Mouse (Mus musculus) midbrain, embryonic 13.5 days (tissue): ENCODE data around the gene Matn1. TPM values are rescaled to one million over a fixed set of nuclear protein-coding genes. Genes with fewer than 3 reads are reported as not detected.

Source experiments
- ATAC-seq: fragments of 200-750 bp; cut with Nextera tagmentation; 2 replicates; pipeline ENCODE4 v1.8.0; 2017; ENCODE audit warnings: mild to moderate bottlenecking, moderate TSS enrichment, moderate library complexity
- H3K27ac ChIP-seq: fragments of 300-500 bp; sonication (generic); 2 replicates; pipeline ENCODE4 v1.5.1; 2015; ENCODE audit warnings: inconsistent platforms, mild to moderate bottlenecking, moderate library complexity
- H3K27me3 ChIP-seq: fragments of 300-500 bp; sonication (generic); 2 replicates; pipeline ENCODE4 v1.6.1; 2015; ENCODE audit warnings: mild to moderate bottlenecking, inconsistent platforms
- H3K36me3 ChIP-seq: fragments of 300-500 bp; sonication (generic); 2 replicates; pipeline ENCODE4 v1.6.1; 2015; ENCODE audit warnings: mild to moderate bottlenecking, inconsistent platforms
- H3K4me1 ChIP-seq: fragments of 300-500 bp; sonication (generic); replicated peaks from 2 replicates; pipeline ENCODE4 v1.6.1; 2015; ENCODE audit warnings: inconsistent platforms
- H3K4me2 ChIP-seq: fragments of 300-500 bp; sonication (generic); replicated peaks from 2 replicates; pipeline ENCODE4 v1.6.1; 2015; ENCODE audit warnings: moderate library complexity, mild to moderate bottlenecking, inconsistent platforms
- H3K4me3 ChIP-seq: fragments of 300-500 bp; sonication (generic); replicated peaks from 2 replicates; pipeline ENCODE4 v1.5.1; 2015; ENCODE audit warnings: mild to moderate bottlenecking, inconsistent platforms
- H3K9ac ChIP-seq: fragments of 300-500 bp; sonication (generic); replicated peaks from 2 replicates; pipeline ENCODE4 v1.6.1; 2015; ENCODE audit warnings: mild to moderate bottlenecking, inconsistent platforms
- H3K9me3 ChIP-seq: fragments of 300-500 bp; sonication (generic); 2 replicates; pipeline ENCODE4 v1.6.1; 2016; ENCODE audit warnings: mild to moderate bottlenecking, inconsistent platforms
- WGBS: fragments of 180-500 bp; shearing (Covaris S2); methylation state at CpG from one replicate; pipeline ENCODE4 v1.1.7; 2015; 5-methylcytosine and 5-hydroxymethylcytosine counted together
- polyA plus RNA-seq: library from polyadenylated mRNA; unstranded; fragments of >200 nt; fragmentation: Nextera tagmentation; extraction: Ambion mirVana; gene quantifications from 2 replicates; pipeline ENCODE4 v1.2.1, GENCODE M21; 2015

Matn1 gene
- polyA plus RNA-seq, 1 experiment from 2014 or later, result not detected

- H3K4me3 ChIP-seq, result no peak overlapping the region
- ATAC-seq, result peak; percentile 44
- no peak overlapping the region for H3K9ac ChIP-seq
- H3K27me3 ChIP-seq, result peaks cover 8% of the 10 kb centered on the region; the same call in 1 of the 2 replicates
- no peaks in the 10 kb centered on the region for H3K9me3 ChIP-seq
- peaks cover 21% of the 10 kb centered on the region for H3K4me1 ChIP-seq
- H3K4me2 ChIP-seq, result no peak overlapping the region
- 35% methylated on average over 6 of the region's 6 CpGs for WGBS
- no peaks in the 10 kb centered on the region for H3K36me3 ChIP-seq
- H3K27ac ChIP-seq, result 0 out of 2 replicates have a peak overlapping the region, but pooled peaks have one; percentile 20
Measured at GRCm38 (mm10) chr4:130959678-130960077, 15.5 kb downstream of the Matn1 start.

DNA sequence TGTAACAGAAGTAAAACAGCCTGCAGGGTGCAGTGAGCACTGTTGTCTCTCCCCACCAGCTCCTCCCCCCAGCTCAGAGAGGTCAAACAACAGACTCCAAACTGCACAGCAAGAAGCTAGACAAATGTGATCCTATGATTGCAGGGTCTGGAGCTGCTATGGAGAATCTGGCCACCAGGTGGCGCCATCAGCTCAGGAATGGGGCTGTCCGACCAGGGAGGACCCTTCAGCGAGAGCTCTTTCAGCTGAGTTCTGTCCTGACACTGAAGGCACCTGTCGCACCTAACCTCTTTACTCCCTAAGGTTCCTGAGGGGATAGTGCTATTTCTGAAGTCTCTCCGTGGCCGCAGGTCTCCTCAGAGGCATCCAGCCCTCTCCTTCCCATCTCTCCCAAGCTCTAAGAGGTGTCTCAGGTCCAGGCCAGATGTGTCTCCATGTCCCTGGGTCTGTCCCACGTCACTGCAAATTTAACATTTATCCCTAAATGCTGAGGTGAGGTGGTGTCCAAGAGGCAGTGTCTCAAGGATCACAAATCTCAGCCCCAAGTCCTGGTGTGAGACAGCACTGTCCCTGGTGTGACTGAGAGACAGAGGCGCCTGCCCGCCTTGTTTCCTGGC is 16.0 kb downstream of the Matn1 start:
- Histone ChIP-seq H3K4me1 (peaks cover 21% of the 10 kb centered on the region), H3K9ac (no peak overlapping the region), H3K27ac (no peak overlapping the region), H3K4me3 (no peak overlapping the region), H3K9me3 (no peaks in the 10 kb centered on the region), H3K36me3 (no peaks in the 10 kb centered on the region), H3K27me3 (peaks cover 8% of the 10 kb centered on the region; the same call in 1 of the 2 replicates), H3K4me2 (no peak overlapping the region)
- ATAC-seq, result peak; percentile 68
- WGBS, result 29% methylated on average over 9 of the region's 9 CpGs

DNA sequence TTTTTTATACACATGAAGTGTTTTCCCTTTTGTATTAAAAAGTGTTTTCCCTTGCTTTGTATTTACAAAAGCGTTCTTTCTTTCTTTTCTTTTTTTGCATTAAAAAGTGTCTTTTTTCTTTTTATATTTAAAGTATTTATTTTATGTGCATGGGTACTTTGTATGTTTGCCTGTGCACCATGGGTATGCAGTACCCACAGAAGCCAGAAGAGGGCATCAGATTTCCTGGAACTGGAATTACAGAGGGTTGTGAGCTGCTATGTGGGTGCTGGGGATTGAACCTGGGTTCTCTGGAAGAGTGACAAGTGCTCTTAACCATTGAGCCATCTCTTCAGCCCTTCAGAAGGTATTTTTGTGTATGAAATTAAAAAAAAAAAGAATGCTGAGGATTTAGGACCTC is 27.1 kb downstream of the Matn1 start:
- no peak for ATAC-seq
- peaks cover 18% of the 10 kb centered on the region; the same call in 1 of the 2 replicates for H3K4me1 ChIP-seq
- WGBS, result 97% methylated on average over 1 of the region's 1 CpGs
- peaks cover 5% of the 10 kb centered on the region; the same call in 1 of the 2 replicates for H3K9me3 ChIP-seq
- H3K36me3 ChIP-seq, result no peaks in the 10 kb centered on the region
- no peak overlapping the region for H3K4me2 ChIP-seq
- H3K4me3 ChIP-seq, result no peak overlapping the region
- no peak overlapping the region for H3K9ac ChIP-seq
- H3K27me3 ChIP-seq, result no peaks in the 10 kb centered on the region
- no peak overlapping the region for H3K27ac ChIP-seq

GRCm38 (mm10) chr4:130972421-130972829 is 28.2 kb downstream of the Matn1 start:
- H3K27ac ChIP-seq, result peak overlapping the region; percentile 71
- no peak overlapping the region for H3K4me3 ChIP-seq
- H3K27me3 ChIP-seq, result no peaks in the 10 kb centered on the region
- peaks cover 5% of the 10 kb centered on the region; the same call in 1 of the 2 replicates for H3K9me3 ChIP-seq
- peaks cover 18% of the 10 kb centered on the region; the same call in 1 of the 2 replicates for H3K4me1 ChIP-seq
- no peak overlapping the region for H3K4me2 ChIP-seq
- ATAC-seq, result 0 out of 2 replicates have a peak, but pooled peaks have one; percentile 47
- no peak overlapping the region for H3K9ac ChIP-seq
- WGBS, result 64% methylated on average over 5 of the region's 5 CpGs
- no peaks in the 10 kb centered on the region for H3K36me3 ChIP-seq

GRCm38 (mm10) chr4:130973332-130974263 is 29.4 kb downstream of the Matn1 start:
- peak overlapping the region; percentile 71 for H3K27ac ChIP-seq
- no peaks in the 10 kb centered on the region for H3K36me3 ChIP-seq
- H3K4me3 ChIP-seq, result no peak overlapping the region
- no peak overlapping the region for H3K9ac ChIP-seq
- ATAC-seq, result peak; percentile 72
- peaks cover 5% of the 10 kb centered on the region; the same call in 1 of the 2 replicates for H3K9me3 ChIP-seq
- WGBS, result 36% methylated on average over 19 of the region's 19 CpGs
- H3K4me1 ChIP-seq, result peaks cover 18% of the 10 kb centered on the region; the same call in 1 of the 2 replicates
- H3K4me2 ChIP-seq, result no peak overlapping the region
- H3K27me3 ChIP-seq, result no peaks in the 10 kb centered on the region

GRCm38 (mm10) chr4:130978981-130979380 is 34.8 kb downstream of the Matn1 start:
- no peak overlapping the region for H3K4me3 ChIP-seq
- H3K9me3 ChIP-seq, result no peaks in the 10 kb centered on the region
- no peak for ATAC-seq
- WGBS, result 86% methylated on average over 3 of the region's 3 CpGs
- H3K9ac ChIP-seq, result no peak overlapping the region
- no peaks in the 10 kb centered on the region for H3K27me3 ChIP-seq
- no peak overlapping the region for H3K4me2 ChIP-seq
- 0 out of 2 replicates have a peak, but pooled peaks cover 3% of the 10 kb centered on the region for H3K4me1 ChIP-seq
- no peaks in the 10 kb centered on the region for H3K36me3 ChIP-seq
- H3K27ac ChIP-seq, result no peak overlapping the region

DNA sequence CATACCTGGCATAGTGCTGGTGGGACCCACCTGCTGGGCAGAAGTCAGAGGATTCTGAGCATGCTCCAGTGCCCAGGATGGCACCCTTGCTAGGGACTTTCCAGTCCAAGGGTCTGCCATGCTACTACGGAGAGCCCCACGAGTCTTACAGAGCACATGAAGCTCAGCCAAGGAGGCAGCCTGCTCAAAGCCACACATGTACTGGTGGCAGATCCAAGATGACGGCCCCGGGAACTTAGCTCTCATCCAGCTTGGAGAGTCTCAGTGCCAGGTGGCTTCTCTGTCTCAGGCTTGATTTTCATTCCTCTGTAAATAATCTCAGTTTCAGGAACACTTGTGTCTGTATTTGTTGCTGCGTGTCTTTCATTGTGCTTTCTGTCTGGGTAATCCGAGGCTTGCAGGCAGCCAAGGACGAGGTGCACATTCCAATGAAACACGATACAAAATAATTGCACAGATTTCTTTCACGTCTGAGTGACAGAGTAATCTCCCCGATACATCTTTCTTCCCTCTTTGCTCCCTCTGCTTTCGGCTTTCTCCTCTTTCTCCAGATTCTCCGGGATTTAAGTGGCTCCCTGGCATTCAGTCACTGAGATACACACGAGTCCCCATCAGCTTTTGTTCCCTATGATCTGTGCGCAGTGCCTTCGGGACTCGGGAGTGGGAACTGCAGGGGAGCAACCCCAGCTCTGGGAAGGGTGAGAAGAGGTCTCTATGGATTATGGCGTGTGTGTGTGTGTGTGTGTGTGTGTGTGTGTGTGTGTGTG is 40.4 kb downstream of the Matn1 start:
- no peak overlapping the region; the same call in 1 of the 2 replicates for H3K9ac ChIP-seq
- H3K4me2 ChIP-seq, result peak overlapping the region; percentile 9; the same call in 1 of the 2 replicates
- no peaks in the 10 kb centered on the region for H3K9me3 ChIP-seq
- 0 out of 2 replicates have a peak, but pooled peaks cover 4% of the 10 kb centered on the region for H3K27me3 ChIP-seq
- peaks cover 14% of the 10 kb centered on the region for H3K4me1 ChIP-seq
- H3K36me3 ChIP-seq, result no peaks in the 10 kb centered on the region
- peak overlapping the region; percentile 66 for H3K27ac ChIP-seq
- 30% methylated on average over 17 of the region's 17 CpGs for WGBS
- H3K4me3 ChIP-seq, result no peak overlapping the region
- no peak for ATAC-seq

GRCm38 (mm10) chr4:130987046-130987445 is 42.9 kb downstream of the Matn1 start:
- 89% methylated on average over 4 of the region's 4 CpGs for WGBS
- Histone ChIP-seq H3K9me3 (no peaks in the 10 kb centered on the region), H3K4me3 (no peak overlapping the region), H3K4me1 (peaks cover 14% of the 10 kb centered on the region), H3K27me3 (0 out of 2 replicates have a peak, but pooled peaks cover 4% of the 10 kb centered on the region), H3K36me3 (no peaks in the 10 kb centered on the region), H3K27ac (no peak overlapping the region), H3K4me2 (no peak overlapping the region), H3K9ac (no peak overlapping the region)
- ATAC-seq, result no peak

GRCm38 (mm10) chr4:130988219-130988839 is 44.1 kb downstream of the Matn1 start:
- no peak overlapping the region for H3K4me3 ChIP-seq
- H3K9me3 ChIP-seq, result no peaks in the 10 kb centered on the region
- peaks cover 14% of the 10 kb centered on the region for H3K4me1 ChIP-seq
- no peaks in the 10 kb centered on the region for H3K36me3 ChIP-seq
- no peak for ATAC-seq
- H3K27me3 ChIP-seq, result 0 out of 2 replicates have a peak, but pooled peaks cover 4% of the 10 kb centered on the region
- H3K4me2 ChIP-seq, result no peak overlapping the region
- no peak overlapping the region for H3K9ac ChIP-seq
- 90% methylated on average over 6 of the region's 6 CpGs for WGBS
- no peak overlapping the region for H3K27ac ChIP-seq

DNA sequence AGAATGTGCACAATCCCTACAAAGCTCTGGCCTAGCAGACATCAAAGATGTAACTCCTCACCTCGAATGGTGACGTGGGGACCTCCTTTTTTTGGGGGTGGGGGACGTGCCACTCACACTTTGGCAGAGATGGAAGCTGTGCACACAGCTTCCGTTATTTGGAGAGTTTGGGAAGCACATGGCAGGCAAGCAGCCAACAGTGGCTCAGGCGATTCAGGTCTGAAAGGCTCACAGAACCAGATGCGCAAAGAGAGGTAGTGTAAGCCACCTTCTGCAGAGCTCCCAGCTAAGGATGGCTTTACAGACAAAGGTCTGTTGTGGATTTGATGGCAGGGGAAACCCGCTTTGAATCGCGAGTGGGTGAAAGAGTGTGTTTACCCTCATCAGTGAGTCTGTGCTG is 45.0 kb downstream of the Matn1 start:
- Histone ChIP-seq H3K9ac (no peak overlapping the region), H3K4me2 (no peak overlapping the region), H3K9me3 (no peaks in the 10 kb centered on the region), H3K27me3 (0 out of 2 replicates have a peak, but pooled peaks cover 4% of the 10 kb centered on the region), H3K4me3 (no peak overlapping the region), H3K4me1 (peaks cover 12% of the 10 kb centered on the region), H3K27ac (no peak overlapping the region), H3K36me3 (no peaks in the 10 kb centered on the region)
- 77% methylated on average over 9 of the region's 9 CpGs for WGBS
- no peak for ATAC-seq

- Histone ChIP-seq H3K9me3 (peaks cover 7% of the 10 kb centered on the region), H3K27ac (no peak overlapping the region), H3K4me2 (no peak overlapping the region), H3K36me3 (no peaks in the 10 kb centered on the region), H3K9ac (no peak overlapping the region), H3K4me3 (no peak overlapping the region), H3K27me3 (0 out of 2 replicates have a peak, but pooled peaks cover 4% of the 10 kb centered on the region), H3K4me1 (no peaks in the 10 kb centered on the region)
- ATAC-seq, result no peak
- 90% methylated on average over 5 of the region's 5 CpGs for WGBS
Measured at GRCm38 (mm10) chr4:130990966-130991365, 46.8 kb downstream of the Matn1 start.
